Mouse (Mus musculus) CH12.LX (cell line): ENCODE results near the gene Ddr1. TPM values are rescaled to one million over a fixed set of nuclear protein-coding genes. Genes with fewer than 3 reads are reported as not detected.

Source experiments
- DNase-seq: peaks from one replicate; pipeline ENCODE4 v3.0.0-alpha.2; 2013; ENCODE audit errors: extremely low read depth
- H3K27ac ChIP-seq: 2 replicates; pipeline ENCODE4 v1.5.1; 2012; ENCODE audit warnings: low read depth, mild to moderate bottlenecking, control low read depth, moderate library complexity; ENCODE audit not compliant: insufficient read depth
- H3K27me3 ChIP-seq: replicated peaks from 2 replicates; pipeline ENCODE3; 2012; ENCODE audit warnings: inconsistent platforms
- H3K36me3 ChIP-seq, 2 experiments: replicated peaks in 1 of 2; 2 replicates each; pipeline versions ENCODE3 to v1.6.1; 2012; ENCODE audit warnings: inconsistent platforms in 1 of 2, low read length in 1 of 2, mild to moderate bottlenecking in 1 of 2, mixed read lengths in 1 of 2, moderate library complexity in 1 of 2; ENCODE audit not compliant: control insufficient read depth in 1 of 2, insufficient read depth in 1 of 2
- H3K4me1 ChIP-seq, 2 experiments: 2 replicates each; pipeline ENCODE4 v1.6.1; 2012; ENCODE audit warnings: inconsistent platforms in 1 of 2, moderate library complexity in 1 of 2; ENCODE audit not compliant: insufficient read depth in 2 of 2, control insufficient read depth in 1 of 2
- H3K4me2 ChIP-seq: 2 replicates; pipeline ENCODE4 v1.6.1; 2012; ENCODE audit warnings: low read depth, mild to moderate bottlenecking, control low read depth; ENCODE audit not compliant: poor library complexity, insufficient read depth, severe bottlenecking
- H3K4me3 ChIP-seq, 3 experiments: fragments of 150-350 bp in 1 of 3; sonication (generic) in 1 of 3; replicated peaks in 1 of 3; 2 replicates each; pipeline versions ENCODE3 to v1.5.1; 2011 to 2012; ENCODE audit warnings: low read depth in 2 of 3, low read length in 2 of 3, mild to moderate bottlenecking in 2 of 3, moderate library complexity in 2 of 3, control low read depth in 1 of 3, improper control_type of control experiment in 1 of 3, inconsistent platforms in 1 of 3, mixed read lengths in 1 of 3; ENCODE audit not compliant: poor library complexity in 1 of 3
- H3K79me2 ChIP-seq: replicated peaks from 2 replicates; pipeline ENCODE4 v1.6.1; 2012; ENCODE audit warnings: mild to moderate bottlenecking, moderate library complexity; ENCODE audit not compliant: control insufficient read depth, poor library complexity, insufficient read depth, severe bottlenecking; ENCODE audit errors: extremely low read depth
- H3K9ac ChIP-seq: 2 replicates; pipeline ENCODE4 v1.6.1; 2012; ENCODE audit warnings: low read depth, mild to moderate bottlenecking, control low read depth, moderate library complexity; ENCODE audit not compliant: insufficient read depth
- H3K9me3 ChIP-seq: replicated peaks from 2 replicates; pipeline ENCODE3; 2012; ENCODE audit warnings: low read length, inconsistent platforms, mixed read lengths
- CHD1 ChIP-seq: IDR thresholded peaks from 2 replicates; pipeline ENCODE4 v1.6.1; 2012; ENCODE audit warnings: low read depth, low read length, improper control_type of control experiment, inconsistent platforms
- CHD2 ChIP-seq: IDR thresholded peaks from 2 replicates; pipeline ENCODE4 v1.6.1; 2011; ENCODE audit warnings: low read length, improper control_type of control experiment
- CTCF ChIP-seq, 2 experiments: IDR thresholded peaks in 1 of 2; conservative IDR thresholded peaks in 1 of 2; 2 replicates each; pipeline ENCODE4 v1.5.1; 2011 to 2012; ENCODE audit warnings: low read depth in 2 of 2, low read length in 2 of 2, improper control_type of control experiment in 1 of 2, inconsistent platforms in 1 of 2, mild to moderate bottlenecking in 1 of 2, moderate library complexity in 1 of 2
- ELF1 ChIP-seq: IDR thresholded peaks from 2 replicates; pipeline ENCODE4 v1.6.1; 2014; ENCODE audit warnings: low read depth, mild to moderate bottlenecking, inconsistent platforms, low read length, improper control_type of control experiment
- EP300 ChIP-seq: IDR thresholded peaks from 2 replicates; pipeline ENCODE4 v1.6.1; 2011; ENCODE audit warnings: low read length, improper control_type of control experiment
- ETS1 ChIP-seq: conservative IDR thresholded peaks from 2 replicates; pipeline ENCODE4 v1.6.1; 2012; ENCODE audit warnings: low read depth, mild to moderate bottlenecking, inconsistent platforms, low read length, improper control_type of control experiment, moderate library complexity
- GABPA ChIP-seq: IDR thresholded peaks from 2 replicates; pipeline ENCODE4 v1.6.1; 2012; ENCODE audit warnings: low read depth, low read length, improper control_type of control experiment, inconsistent platforms; ENCODE audit not compliant: insufficient replicate concordance
- HCFC1 ChIP-seq: IDR thresholded peaks from 2 replicates; pipeline ENCODE4 v1.6.1; 2012; ENCODE audit warnings: low read depth, mild to moderate bottlenecking, inconsistent platforms, low read length, improper control_type of control experiment
- IRF4 ChIP-seq: IDR thresholded peaks from 2 replicates; pipeline ENCODE4 v1.6.1; 2014; ENCODE audit warnings: low read depth, mild to moderate bottlenecking, inconsistent platforms, low read length, improper control_type of control experiment
- JUN ChIP-seq: IDR thresholded peaks from 2 replicates; pipeline ENCODE4 v1.6.1; 2011; ENCODE audit warnings: low read depth, mild to moderate bottlenecking, low read length, improper control_type of control experiment, moderate library complexity; ENCODE audit not compliant: insufficient read depth
- JUND ChIP-seq: conservative IDR thresholded peaks from 2 replicates; pipeline ENCODE4 v1.6.1; 2011; ENCODE audit warnings: low read depth, low read length, improper control_type of control experiment
- KAT2A ChIP-seq: IDR thresholded peaks from 2 replicates; pipeline ENCODE4 v1.6.1; 2012; ENCODE audit warnings: low read length, improper control_type of control experiment, inconsistent platforms; ENCODE audit not compliant: insufficient replicate concordance
- MAX ChIP-seq: IDR thresholded peaks from 2 replicates; pipeline ENCODE4 v1.6.1; 2011; ENCODE audit warnings: low read length, improper control_type of control experiment
- MXI1 ChIP-seq: IDR thresholded peaks from 2 replicates; pipeline ENCODE4 v1.6.1; 2011; ENCODE audit warnings: mild to moderate bottlenecking, low read depth, low read length, improper control_type of control experiment
- MYC ChIP-seq: IDR thresholded peaks from 2 replicates; pipeline ENCODE4 v1.6.1; 2011; ENCODE audit warnings: low read depth, mild to moderate bottlenecking, improper control_type of control experiment, low read length
- NELFE ChIP-seq: IDR thresholded peaks from 2 replicates; pipeline ENCODE4 v1.6.1; 2011; ENCODE audit warnings: low read depth, low read length, improper control_type of control experiment
- PAX5 ChIP-seq: IDR thresholded peaks from 2 replicates; pipeline ENCODE4 v1.6.1; 2012; ENCODE audit warnings: low read length, inconsistent platforms, mixed read lengths
- POLR2A ChIP-seq: IDR thresholded peaks from 2 replicates; pipeline ENCODE4 v1.6.1; 2011; ENCODE audit warnings: low read depth, mild to moderate bottlenecking, improper control_type of control experiment, low read length
- POLR2AphosphoS2 ChIP-seq: IDR thresholded peaks from 2 replicates; pipeline ENCODE4 v1.6.1; 2011; ENCODE audit warnings: low read depth, low read length, improper control_type of control experiment
- RAD21 ChIP-seq: IDR thresholded peaks from 2 replicates; pipeline ENCODE4 v1.6.1; 2011; ENCODE audit warnings: low read depth, mild to moderate bottlenecking, low read length, improper control_type of control experiment, moderate library complexity
- SIN3A ChIP-seq: IDR thresholded peaks from 2 replicates; pipeline ENCODE4 v1.6.1; 2012; ENCODE audit warnings: low read length, improper control_type of control experiment, inconsistent platforms
- TBP ChIP-seq: conservative IDR thresholded peaks from 2 replicates; pipeline ENCODE4 v1.6.1; 2011; ENCODE audit warnings: low read depth, low read length, improper control_type of control experiment
- TCF12 ChIP-seq: IDR thresholded peaks from 2 replicates; pipeline ENCODE4 v1.6.1; 2014; ENCODE audit warnings: low read depth, mild to moderate bottlenecking, inconsistent platforms, low read length, improper control_type of control experiment
- UBTF ChIP-seq: IDR thresholded peaks from 2 replicates; pipeline ENCODE4 v1.6.1; 2012; ENCODE audit warnings: low read depth, mild to moderate bottlenecking, inconsistent platforms, low read length, improper control_type of control experiment, moderate library complexity
- ZC3H11A ChIP-seq: IDR thresholded peaks from 2 replicates; pipeline ENCODE4 v1.6.1; 2012; ENCODE audit warnings: low read depth, mild to moderate bottlenecking, inconsistent platforms, low read length, improper control_type of control experiment
- ZMIZ1 ChIP-seq: IDR thresholded peaks from 2 replicates; pipeline ENCODE4 v1.6.1; 2012; ENCODE audit warnings: low read depth, mild to moderate bottlenecking, inconsistent platforms, low read length, improper control_type of control experiment
- dilution Hi-C: fragments of 300-500 bp; cut with MboI; formaldehyde crosslinking; loops from 2 replicates; pipeline ENCODE4 v1.14.3; 2020; ENCODE audit warnings: low sequenced_read_pairs; ENCODE audit not compliant: extremely low pct_unique_long_range_greater_than_20kb, extremely low pct_ligation_motif_present
- in situ Hi-C: fragments of 300-500 bp; cut with MboI; formaldehyde crosslinking; loops from 3 replicates; pipeline ENCODE4 v1.14.3; 2019; ENCODE audit warnings: low sequenced_read_pairs, low pct_ligation_motif_present, low pct_unique_long_range_greater_than_20kb, mixed read lengths
- polyA plus RNA-seq: library from polyadenylated mRNA; unstranded; fragments of >175 nt; gene quantifications from 2 replicates; pipeline ENCODE4 v1.2.1, GENCODE M21; 2012; ENCODE audit warnings: low read depth; ENCODE audit not compliant: insufficient read length
- total RNA-seq, 2 experiments: library from RNA; depleted of rRNA; stranded (reverse); fragments of 300-350 nt in 1 of 2; fragments of >200 nt in 1 of 2; gene quantifications; 2 replicates each; pipeline ENCODE4 v1.2.3; 2012 to 2014

The Ddr1 gene
- total and polyA plus RNA-seq, 3 experiments: 0.83 to 3.6 (median 3.1) TPM

DNA sequence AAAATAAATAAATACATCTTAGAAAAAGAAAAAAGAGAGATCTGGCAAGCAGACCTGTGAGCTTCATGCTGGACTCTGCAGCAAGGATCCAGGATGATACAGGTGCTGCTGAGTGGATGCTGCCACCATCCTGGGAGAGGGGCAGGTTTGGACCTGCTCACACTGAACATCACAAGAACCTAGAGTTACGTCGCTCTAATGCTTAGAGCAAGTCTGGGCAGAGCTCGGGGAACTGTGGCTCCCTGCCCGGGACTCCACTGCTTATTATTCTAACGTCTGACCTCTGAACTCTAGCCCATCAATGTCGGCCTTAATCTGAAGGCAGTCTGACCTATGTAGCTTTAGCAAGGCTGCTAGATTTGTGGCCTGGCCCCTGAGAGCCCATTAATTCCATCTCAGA, 23.8 kb downstream of the Ddr1 start:
- Histone ChIP-seq H3K4me1 (no peaks in the 10 kb centered on the region), H3K36me3 (peaks cover 8 to 35% of the 10 kb centered on the region in 2 experiments), H3K27ac (no peak overlapping the region), H3K4me2 (no peak overlapping the region), H3K79me2 (no peaks in the 10 kb centered on the region), H3K9me3 (no peaks in the 10 kb centered on the region), H3K9ac (no peak overlapping the region), H3K27me3 (no peaks in the 10 kb centered on the region), H3K4me3 (no peak overlapping the region)
- in situ Hi-C loops (no loop called here), dilution Hi-C loops (no loop called here)
- no peak for DNase-seq
- no peak for TF ChIP-seq RAD21
- TF ChIP-seq CHD1: no peak

DNA sequence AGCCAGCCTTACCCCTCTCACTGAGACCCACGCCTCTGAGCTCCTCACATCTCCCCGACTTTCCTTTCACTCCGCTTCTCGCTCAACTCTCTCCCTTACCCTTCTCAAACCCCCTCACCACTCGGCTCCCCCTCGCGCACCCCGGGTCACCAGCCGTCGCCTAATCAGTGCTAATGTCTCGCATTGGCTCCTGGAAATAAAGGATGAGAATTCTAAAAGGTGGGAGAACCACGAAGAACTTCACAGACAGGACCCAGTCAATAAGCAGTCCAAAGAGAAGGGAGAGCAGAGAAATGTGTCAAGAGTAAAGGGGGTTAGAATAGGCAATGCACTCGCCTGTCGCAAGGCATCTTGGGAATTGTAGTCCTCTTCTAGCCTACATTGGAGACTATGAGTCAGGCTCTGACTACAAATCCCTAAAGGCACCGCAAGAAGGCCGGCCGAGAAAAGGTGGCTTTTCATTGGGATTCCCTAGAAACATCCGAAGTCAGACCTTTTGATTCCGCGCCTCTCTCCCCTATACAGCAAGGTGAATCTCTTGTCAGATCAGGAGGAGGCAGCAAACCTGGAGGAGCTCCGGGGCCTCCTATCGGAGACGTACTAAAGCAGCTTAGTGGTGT, 30.9 kb downstream of the Ddr1 start, which contains the start of gene Gtf2h4:
Gene Gtf2h4, minus strand, starts transcription at position 324 of the 620 bp plus-strand sequence.
- in situ Hi-C loops: no loop called here
- H3K27ac ChIP-seq: no peak within 1 kb of the TSS
- dilution Hi-C loops: no loop called here

More for the DNA sequence above, 30.9 kb downstream of the Ddr1 start, which contains the start of gene Gtf2h4:
- H3K27me3 ChIP-seq: no peaks in the 10 kb centered on the region
- H3K4me3 ChIP-seq: peak within 1 kb of the TSS; percentile 62 to 78 (median 67)
- peak; percentile 99 for DNase-seq
- H3K9ac ChIP-seq: peak within 1 kb of the TSS; percentile 90
- TF ChIP-seq PAX5: no peak
- peak; percentile 48; the same call in 1 of the 2 replicates for TF ChIP-seq MAX
- TF ChIP-seq TBP: peak; percentile 91
- peak; percentile 98 for TF ChIP-seq HCFC1
- peak; percentile 67 for TF ChIP-seq NELFE
- TF ChIP-seq ETS1: no peak
- TF ChIP-seq TCF12: peak; percentile 34; the same call in 1 of the 2 replicates
- peak; percentile 61 for TF ChIP-seq IRF4
- peak; percentile 92 for TF ChIP-seq JUN
- peak; percentile 46; the same call in 1 of the 2 replicates for TF ChIP-seq MXI1
- TF ChIP-seq UBTF: no peak
- TF ChIP-seq MYC: peak; percentile 77; the same call in 1 of the 2 replicates
- TF ChIP-seq POLR2A: peak; percentile 65
- TF ChIP-seq EP300: no peak
- TF ChIP-seq ZMIZ1: no peak
- peak in 1 of 2 experiments; percentile 18; a peak in 1 of 4 replicates for TF ChIP-seq CTCF (conservative IDR thresholded peaks at IDR 0.05 in 1 of 2, IDR thresholded peaks at IDR 0.05 in 1 of 2; ENCODE audit: low read depth in 2 of 2, low read length in 2 of 2)
- peak; percentile 98 for TF ChIP-seq JUND
- no peak for TF ChIP-seq CHD2
- TF ChIP-seq POLR2AphosphoS2: peak; percentile 44; the same call in 1 of the 2 replicates
- peak; percentile 32; the same call in 1 of the 2 replicates for TF ChIP-seq ELF1
- no peak for TF ChIP-seq ZC3H11A
- peak; percentile 62; the same call in 1 of the 2 replicates for TF ChIP-seq SIN3A
- peak; percentile 97 for TF ChIP-seq KAT2A
- peak; percentile 61; the same call in 1 of the 2 replicates for TF ChIP-seq GABPA
- H3K36me3 ChIP-seq: peaks cover 16 to 30% of the 10 kb centered on the region in 2 experiments
- H3K9me3 ChIP-seq: no peaks in the 10 kb centered on the region
- H3K4me1 ChIP-seq: peaks cover 6 to 19% of the 10 kb centered on the region in 2 experiments; a peak in 3 of 4 replicates
- H3K4me2 ChIP-seq: peak within 1 kb of the TSS; percentile 55
- H3K79me2 ChIP-seq: no peaks in the 10 kb centered on the region
